ENCODE assay signal across 15 mouse cellular contexts in the genomic region with DNA sequence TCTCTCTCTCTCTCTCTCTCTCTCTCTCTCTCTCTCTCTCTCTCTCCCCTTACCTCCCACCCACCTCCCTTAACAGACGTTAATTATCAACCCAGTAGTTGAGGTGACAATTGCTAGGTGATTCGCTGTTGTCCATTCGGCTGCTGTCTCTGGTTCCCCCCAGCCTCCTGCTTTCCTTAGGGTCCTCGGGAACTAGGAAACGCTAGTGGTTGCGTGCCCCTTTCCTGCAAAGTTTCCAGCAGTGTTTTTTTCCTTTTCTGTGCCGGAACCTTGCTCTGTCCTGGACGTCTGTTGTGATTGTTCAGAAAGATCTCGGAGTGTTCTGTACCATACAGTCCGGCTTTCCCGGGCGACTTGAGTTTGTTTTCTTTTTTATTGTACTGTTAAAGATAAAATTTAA. TPM values are rescaled to one million over a fixed set of nuclear protein-coding genes. Genes with fewer than 3 reads are reported as not detected.
A peak's percentile ranks its signal among the peaks of the same experiment; 100 is the strongest.
DNase-seq lines count a peak whose midpoint lies in the region; ATAC-seq and TF ChIP-seq lines count a peak whose summit lies in the region.
"Had no signal": no experiment of that assay in that cellular context is flagged by ENCODE, and none has a peak within 500 bp of the region (broad histone marks: within the 10 kb centered on the region; RNA-seq: fewer than 3 reads in every experiment).

No protein-coding gene starts in this region.

- no peaks in the 10 kb centered on the region for H3K9me3 ChIP-seq in heart, embryonic 12.5 days (replicated peaks)
- no peaks in the 10 kb centered on the region for H3K9me3 ChIP-seq in lung, embryonic 14.5 days (ENCODE audit: low read depth, low read length)
- H3K9me3 ChIP-seq in embryonic facial prominence, embryonic 15.5 days (replicated peaks): no peaks in the 10 kb centered on the region
- no peaks in the 10 kb centered on the region for H3K9me3 ChIP-seq in neural tube, embryonic 15.5 days (replicated peaks)
- H3K9me3 ChIP-seq: midbrain, embryonic 15.5 days had no signal

- ATAC-seq in heart, embryonic 12.5 days (ENCODE audit: insufficient number of reproducible peaks, low FRiP score): no peak
- ATAC-seq in lung, embryonic 14.5 days (ENCODE audit: insufficient read depth): no peak
- ATAC-seq in embryonic facial prominence, embryonic 15.5 days (ENCODE audit: insufficient number of reproducible peaks, low FRiP score, low TSS enrichment, low read depth): no peak
- no peak for ATAC-seq in neural tube, embryonic 15.5 days (ENCODE audit: low FRiP score)
- ATAC-seq in granulocyte monocyte progenitor cell, adult 5-6 weeks (replicated peaks; ENCODE audit: poor library complexity, severe bottlenecking): no peak
- ATAC-seq: forebrain, embryonic 14.5 days; midbrain, embryonic 15.5 days had no signal

- H3K4me3 ChIP-seq in heart, embryonic 12.5 days: peak overlapping the region; percentile 50
- peak overlapping the region; percentile 37; the same call in 1 of the 2 replicates for H3K4me3 ChIP-seq in lung, embryonic 14.5 days (ENCODE audit: low read depth, low read length)
- peak overlapping the region; percentile 47 for H3K4me3 ChIP-seq in embryonic facial prominence, embryonic 15.5 days (replicated peaks)
- H3K4me3 ChIP-seq in neural tube, embryonic 15.5 days (replicated peaks): no peak overlapping the region; the same call in 1 of the 2 replicates
- H3K4me3 ChIP-seq: midbrain, embryonic 15.5 days had no signal

- no peak for DNase-seq in heart, postnatal 4 days
- DNase-seq in lung, embryonic 14.5 days: peak; percentile 11
- no peak for DNase-seq in lung, postnatal 25 days (ENCODE audit: low spot score)
- no peak for DNase-seq in cerebellum, postnatal 10 days
- DNase-seq: cerebellum, adult 8-10 months; gastrocnemius, postnatal 25 days; right cerebral cortex, adult 18-20 months had no signal

- 2% methylated on average over 12 of the region's 12 CpGs for WGBS in heart, embryonic 12.5 days
- WGBS in lung, embryonic 14.5 days: 2% methylated on average over 12 of the region's 12 CpGs
- WGBS in embryonic facial prominence, embryonic 15.5 days: 3% methylated on average over 12 of the region's 12 CpGs
- WGBS in neural tube, embryonic 15.5 days: under 1% methylated on average over 12 of the region's 12 CpGs

- peak overlapping the region; percentile 81 for H3K4me2 ChIP-seq in heart, embryonic 12.5 days
- peak overlapping the region; percentile 65; the same call in 1 of the 2 replicates for H3K4me2 ChIP-seq in lung, embryonic 14.5 days
- peak overlapping the region; percentile 57 for H3K4me2 ChIP-seq in embryonic facial prominence, embryonic 15.5 days (replicated peaks)
- H3K4me2 ChIP-seq in neural tube, embryonic 15.5 days: peak overlapping the region; percentile 25; the same call in 1 of the 2 replicates
- H3K4me2 ChIP-seq: midbrain, embryonic 15.5 days had no signal

- H3K36me3 ChIP-seq in heart, embryonic 12.5 days: no peaks in the 10 kb centered on the region
- H3K36me3 ChIP-seq in lung, embryonic 14.5 days (ENCODE audit: insufficient read depth): no peaks in the 10 kb centered on the region
- H3K36me3 ChIP-seq in embryonic facial prominence, embryonic 15.5 days: no peaks in the 10 kb centered on the region
- no peaks in the 10 kb centered on the region for H3K36me3 ChIP-seq in neural tube, embryonic 15.5 days
- H3K36me3 ChIP-seq: midbrain, embryonic 15.5 days had no signal

- no peak for TF ChIP-seq CTCF in lung, embryonic 14.5 days (IDR thresholded peaks at IDR 0.05; ENCODE audit: low read depth)

- H3K27ac ChIP-seq in heart, embryonic 12.5 days (ENCODE audit: poor library complexity, severe bottlenecking): no peak overlapping the region
- H3K27ac ChIP-seq in lung, embryonic 14.5 days (ENCODE audit: low read depth): no peak overlapping the region
- no peak overlapping the region for H3K27ac ChIP-seq in embryonic facial prominence, embryonic 15.5 days (replicated peaks)
- H3K27ac ChIP-seq in neural tube, embryonic 15.5 days (replicated peaks): no peak overlapping the region
- H3K27ac ChIP-seq: midbrain, embryonic 15.5 days had no signal

- H3K27me3 ChIP-seq in heart, embryonic 12.5 days (replicated peaks): peaks cover 84% of the 10 kb centered on the region
- peaks cover 94% of the 10 kb centered on the region for H3K27me3 ChIP-seq in lung, embryonic 14.5 days (ENCODE audit: insufficient read depth, low read length)
- H3K27me3 ChIP-seq in embryonic facial prominence, embryonic 15.5 days: peaks cover 87% of the 10 kb centered on the region
- H3K27me3 ChIP-seq in neural tube, embryonic 15.5 days (replicated peaks): peaks cover 91% of the 10 kb centered on the region

- H3K9ac ChIP-seq in heart, embryonic 12.5 days: no peak overlapping the region
- H3K9ac ChIP-seq in lung, embryonic 14.5 days: no peak overlapping the region
- H3K9ac ChIP-seq in embryonic facial prominence, embryonic 15.5 days: no peak overlapping the region
- no peak overlapping the region for H3K9ac ChIP-seq in neural tube, embryonic 15.5 days (replicated peaks)
- H3K9ac ChIP-seq: midbrain, embryonic 15.5 days had no signal

- H3K4me1 ChIP-seq in heart, embryonic 12.5 days (replicated peaks): peaks cover 27% of the 10 kb centered on the region
- H3K4me1 ChIP-seq in lung, embryonic 14.5 days (ENCODE audit: insufficient read depth): 0 out of 2 replicates have a peak, but pooled peaks cover 5% of the 10 kb centered on the region
- H3K4me1 ChIP-seq in embryonic facial prominence, embryonic 15.5 days: peaks cover 30% of the 10 kb centered on the region
- H3K4me1 ChIP-seq in neural tube, embryonic 15.5 days: peaks cover 20% of the 10 kb centered on the region

RNA-seq across cellular contexts. Expression of a gene that starts 6.2 kb away (rescaled TPM):
- polyA plus RNA-seq in heart, embryonic 12.5 days (2016; fragmentation: Nextera tagmentation; extraction: Ambion mirVana): 0.06 TPM in 1 of 2 replicates, not detected in the other
- under 1 TPM; 0.12 to 0.20 TPM for total RNA-seq in heart, postnatal 4 days (2021)
- 0.09 and 0.25 TPM in 2 replicates for polyA plus RNA-seq in lung, embryonic 14.5 days (2014; fragmentation: Nextera tagmentation; extraction: Ambion mirVana)
- polyA plus RNA-seq in embryonic facial prominence, embryonic 15.5 days (2015; fragmentation: Nextera tagmentation; extraction: Ambion mirVana): 7.6 and 11.7 TPM in 2 replicates
- polyA plus RNA-seq in neural tube, embryonic 15.5 days (2015; fragmentation: Nextera tagmentation; extraction: Ambion mirVana): 0.35 and 3.5 TPM in 2 replicates
- total RNA-seq in granulocyte monocyte progenitor cell, adult 5-6 weeks (2014; fragmentation: Nextera tagmentation): not detected in 2 replicates
- total RNA-seq in granulocyte monocyte progenitor cell, adult 5-6 weeks (2017): not detected in 2 replicates
- total RNA-seq: adrenal gland, postnatal 4 days had no signal
- polyA plus RNA-seq: forebrain, embryonic 14.5 days; large intestine, adult 2 months; midbrain, embryonic 15.5 days had no signal

Comparison
In these comparisons a context has a peak if more than half of its experiments do, and no peak if none do; other contexts are left out.
1. H3K4me2 ChIP-seq: peak in every context shown above with its lines; median percentile 81 in heart, embryonic 12.5 days; 65 in lung, embryonic 14.5 days; 57 in embryonic facial prominence, embryonic 15.5 days; 25 in neural tube, embryonic 15.5 days.